Mouse (Mus musculus): ENCODE data around the gene Gm31571. TPM values are rescaled to one million over a fixed set of nuclear protein-coding genes. Genes with fewer than 3 reads are reported as not detected.
"Not testable (repeated sequence)": the region's sequence is repeated elsewhere in the genome, so short reads cannot be mapped to it uniquely, and the experiment has no call there.

Gene Gm31571
- not detected in 2 replicates for polyA plus RNA-seq (2015; fragmentation: Nextera tagmentation; extraction: Ambion mirVana)

DNA sequence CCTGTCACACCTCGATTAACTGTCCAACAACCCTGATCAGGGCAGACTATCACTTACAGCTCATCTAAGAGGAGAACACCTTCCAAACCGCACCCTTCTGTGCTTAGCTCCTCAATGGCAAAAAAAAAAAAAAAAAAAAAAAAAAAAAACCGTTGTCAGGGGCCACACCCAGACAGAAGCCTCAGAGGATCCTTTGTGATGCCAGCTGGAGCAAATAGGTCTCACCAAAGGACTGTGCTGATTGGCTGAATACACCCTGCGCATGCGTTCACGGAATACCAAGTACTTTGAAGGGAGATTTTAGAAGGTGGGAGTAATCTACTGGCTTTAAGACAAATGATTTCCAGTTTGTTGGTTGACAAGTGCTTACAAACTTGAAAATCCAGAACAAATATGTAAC lies at the start of gene Gm31571:
Gene Gm31571 (minus strand): TSS at position 101 of the 400 bp plus-strand sequence.
- not testable (repeated sequence) for H3K36me3 ChIP-seq (ENCODE audit: control insufficient read depth, insufficient read depth, low read length); H3K4me2 ChIP-seq (ENCODE audit: low read length); H3K9ac ChIP-seq (ENCODE audit: low read depth, low read length); H3K4me3 ChIP-seq (ENCODE audit: low read depth, low read length); ATAC-seq; H3K4me1 ChIP-seq (ENCODE audit: control insufficient read depth, insufficient read depth, low read length); H3K27me3 ChIP-seq (ENCODE audit: control insufficient read depth, insufficient read depth, low read depth, low read length); H3K9me3 ChIP-seq (replicated peaks; ENCODE audit: control insufficient read depth, low read length, poor library complexity, severe bottlenecking); H3K27ac ChIP-seq (ENCODE audit: low read length)
- WGBS: no CpG with 5 or more reads among the region's 6 CpGs

All from midbrain, embryonic 16.5 days (tissue).